Mouse (Mus musculus) common myeloid progenitor, adult 5-6 weeks (primary cell): ENCODE measurements around the gene Sdc3. TPM values are rescaled to one million over a fixed set of nuclear protein-coding genes. Genes with fewer than 3 reads are reported as not detected.

ENCODE experiments used
- ATAC-seq: replicated peaks from 2 replicates; pipeline ENCODE4 v1.8.0; 2016; ENCODE audit warnings: low read depth, mild to moderate bottlenecking, moderate TSS enrichment, inconsistent platforms; ENCODE audit not compliant: poor library complexity, severe bottlenecking
- total RNA-seq: library from RNA; stranded (forward); fragments of 200-1000, 187-1606 nt; gene quantifications from 2 replicates; pipeline ENCODE4 v1.2.3, GENCODE M21; 2017

Sdc3 gene
- total RNA-seq: 1.3 and 2.1 TPM in 2 replicates

GRCm38 (mm10) chr4:130792376-130793179 is at the start of gene Sdc3:
Gene Sdc3, plus strand, starts transcription at chr4:130792537.
- ATAC-seq: no peak

GRCm38 (mm10) chr4:130744058-130744457 is 48.3 kb upstream of the Sdc3 start:
- ATAC-seq: no peak

DNA sequence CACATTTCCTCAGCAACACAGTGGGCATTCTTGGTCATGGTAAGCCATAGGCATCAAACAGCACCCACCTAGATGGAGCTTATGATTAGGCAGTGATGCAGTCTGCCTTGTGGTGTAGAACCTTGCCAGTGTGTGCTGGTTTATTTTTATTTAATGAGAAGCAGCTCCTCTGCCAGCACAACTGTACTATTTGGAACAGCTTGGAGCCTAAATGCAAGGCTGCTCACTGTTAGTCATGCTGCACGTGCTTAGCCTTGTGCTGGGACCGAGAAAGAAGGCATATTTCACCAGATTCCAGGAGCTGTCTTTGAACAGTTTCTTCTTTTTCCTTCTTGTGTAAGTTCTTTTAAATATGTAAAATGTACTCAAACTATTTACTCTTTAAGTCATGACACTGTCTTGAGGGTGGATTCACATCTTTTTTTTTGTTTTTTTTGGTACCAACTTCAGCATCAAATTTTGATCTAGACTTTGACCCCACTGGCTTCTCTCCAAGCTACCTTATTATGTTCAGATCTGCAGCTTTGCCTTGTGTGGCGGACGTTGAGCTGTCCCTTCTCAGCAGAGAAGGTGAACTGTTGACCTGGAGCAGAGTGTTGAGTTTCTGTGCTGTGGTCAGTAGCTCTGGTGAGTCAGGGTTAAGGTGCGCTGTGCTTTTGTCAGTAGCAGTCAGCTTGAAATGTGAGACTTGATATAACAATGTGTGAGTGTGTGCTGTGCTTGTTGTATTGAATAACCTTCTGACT is 46.6 kb upstream of the Sdc3 start:
- ATAC-seq: no peak

GRCm38 (mm10) chr4:130749566-130749965 is 42.8 kb upstream of the Sdc3 start:
- no peak for ATAC-seq

DNA sequence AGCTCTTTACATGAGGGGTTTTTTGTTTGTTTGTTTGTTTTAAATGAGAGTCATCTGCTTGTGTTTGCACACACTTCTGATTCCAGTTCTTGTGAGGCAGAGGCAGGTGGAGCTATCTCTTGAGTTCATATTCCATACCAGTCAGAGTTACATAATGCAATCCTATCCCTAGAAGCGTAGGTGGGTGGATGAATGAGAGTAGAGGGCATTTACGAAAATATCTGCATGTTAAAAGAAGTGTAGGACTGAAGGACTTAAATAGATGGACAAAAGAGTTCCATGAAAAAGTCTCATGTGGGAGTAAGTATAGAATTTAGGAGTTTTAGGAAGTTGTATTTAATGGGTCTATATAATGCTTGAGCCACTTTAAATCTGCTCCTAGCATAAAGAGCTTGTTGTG is 40.4 kb upstream of the Sdc3 start:
- no peak for ATAC-seq

GRCm38 (mm10) chr4:130752591-130752990 is 39.7 kb upstream of the Sdc3 start:
- no peak for ATAC-seq

DNA sequence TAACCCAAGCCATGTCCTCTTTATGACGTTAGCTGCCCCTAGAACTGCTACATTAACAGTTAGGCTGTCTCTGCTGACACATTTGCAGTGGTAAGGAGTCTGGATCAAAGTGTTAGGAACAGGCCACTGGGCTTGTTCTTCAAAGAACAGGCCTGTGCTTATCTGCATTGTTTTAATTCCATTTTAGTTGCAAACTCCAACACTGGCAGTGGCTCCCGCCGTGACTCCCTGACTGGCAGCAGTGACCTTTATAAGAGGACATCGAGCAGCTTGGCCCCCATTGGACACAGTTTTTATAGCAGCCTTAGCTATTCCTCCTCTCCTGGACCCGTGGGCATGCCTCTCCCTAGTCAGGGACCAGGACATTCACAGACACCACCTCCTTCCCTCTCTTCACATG is 38.6 kb upstream of the Sdc3 start:
- no peak for ATAC-seq

DNA sequence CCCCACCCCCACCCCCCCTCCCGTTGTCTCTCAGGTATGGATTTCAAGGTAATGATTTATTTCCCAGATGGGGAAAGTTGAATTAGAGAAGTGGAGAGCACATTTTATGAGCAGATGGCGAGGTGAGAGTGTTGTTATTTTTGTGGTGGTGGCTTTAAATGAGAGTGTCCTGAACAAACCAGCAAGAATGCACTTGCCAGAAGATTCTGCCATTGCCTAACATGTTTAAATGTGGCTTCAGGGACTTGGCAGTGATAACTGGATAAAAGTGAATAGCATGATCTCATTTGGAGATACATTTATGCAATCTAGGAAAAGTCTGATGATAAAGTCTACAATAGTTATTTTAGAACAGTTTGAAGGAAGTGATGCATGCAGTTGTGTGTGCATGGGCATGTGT is 37.6 kb upstream of the Sdc3 start:
- no peak for ATAC-seq

DNA sequence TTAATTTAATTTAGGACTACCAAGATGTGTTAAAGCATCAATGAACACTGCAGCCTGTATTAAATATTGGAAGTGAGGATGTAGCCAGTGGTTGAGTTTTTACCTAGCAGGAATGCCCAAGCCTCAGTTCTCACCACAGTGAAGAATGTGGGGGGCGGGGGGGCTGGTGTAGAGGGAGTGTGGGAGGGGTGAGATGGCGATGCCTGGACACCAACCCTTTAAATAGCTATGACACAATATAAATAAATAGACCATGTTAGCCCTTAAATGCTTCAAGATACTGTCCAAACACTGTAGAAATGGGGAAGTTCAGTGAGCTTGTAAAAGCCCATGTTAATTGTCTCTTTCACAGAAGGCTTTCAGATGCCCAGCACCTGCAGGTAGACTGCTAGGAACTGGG is 32.5 kb upstream of the Sdc3 start:
- ATAC-seq: no peak

DNA sequence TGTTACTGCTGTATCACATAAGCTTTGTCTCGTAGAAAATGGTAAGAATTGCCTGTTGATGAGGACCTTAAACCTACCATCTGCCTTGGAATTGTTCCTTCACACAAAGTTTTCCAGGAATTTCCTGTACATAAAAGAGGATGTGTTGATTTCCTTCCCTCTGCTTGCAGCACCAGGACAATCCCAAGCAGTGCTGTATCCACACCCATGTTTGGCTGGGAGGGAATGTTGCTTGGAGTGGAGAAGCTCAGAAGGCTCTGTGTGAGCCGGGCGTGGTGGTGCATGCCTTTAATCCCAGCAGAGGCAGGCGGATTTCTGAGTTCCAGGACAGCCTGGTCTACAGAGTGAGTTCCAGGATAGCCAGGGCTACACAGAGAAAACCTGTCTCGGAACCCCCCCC is 30.5 kb upstream of the Sdc3 start:
- ATAC-seq: no peak

GRCm38 (mm10) chr4:130765399-130766160 is 26.8 kb upstream of the Sdc3 start:
- no peak for ATAC-seq

GRCm38 (mm10) chr4:130766387-130766786 is 25.9 kb upstream of the Sdc3 start:
- ATAC-seq: no peak

- no peak for ATAC-seq
These were observed 25.4 kb upstream of the Sdc3 start for GRCm38 (mm10) chr4:130766926-130767325.

- ATAC-seq: no peak
These were observed 18.4 kb upstream of the Sdc3 start for GRCm38 (mm10) chr4:130773899-130774298.

GRCm38 (mm10) chr4:130774822-130775221 is 17.5 kb upstream of the Sdc3 start:
- ATAC-seq: no peak

GRCm38 (mm10) chr4:130777647-130778046 is 14.7 kb upstream of the Sdc3 start:
- no peak for ATAC-seq

GRCm38 (mm10) chr4:130779037-130779436 is 13.3 kb upstream of the Sdc3 start:
- ATAC-seq: no peak

DNA sequence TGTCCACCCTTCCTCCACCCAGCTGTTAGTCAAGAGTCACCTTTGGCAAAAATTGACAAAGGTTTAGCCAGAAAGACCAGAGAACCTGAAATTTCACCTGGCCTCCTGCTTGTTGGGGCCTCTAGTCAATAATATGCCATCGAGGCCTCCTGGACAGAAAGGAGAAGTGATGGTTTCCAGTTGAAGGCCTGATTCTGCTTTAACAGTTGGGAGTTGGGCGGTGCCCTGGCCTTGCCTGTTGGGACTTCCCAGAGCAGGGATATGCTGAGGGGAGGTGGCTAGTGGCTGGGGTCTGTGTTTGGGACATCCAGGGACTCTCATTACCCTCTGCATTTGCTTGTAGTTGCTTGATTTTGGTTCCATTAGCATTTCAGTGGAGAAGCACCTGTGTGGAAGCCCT is 9.8 kb upstream of the Sdc3 start:
- peak; percentile 26; the same call in 1 of the 2 replicates for ATAC-seq

- peak; percentile 72 for ATAC-seq
These were observed 7.6 kb upstream of the Sdc3 start for GRCm38 (mm10) chr4:130784755-130785154.

GRCm38 (mm10) chr4:130787530-130787929 is 4.8 kb upstream of the Sdc3 start:
- ATAC-seq: no peak

- ATAC-seq: peak; percentile 83
These were observed 2.2 kb upstream of the Sdc3 start for GRCm38 (mm10) chr4:130790180-130790579.
